Mouse (Mus musculus): ENCODE measurements around the gene Gm11634. TPM values are rescaled to one million over a fixed set of nuclear protein-coding genes. Genes with fewer than 3 reads are reported as not detected.
"Not testable (repeated sequence)": the region's sequence is repeated elsewhere in the genome, so short reads cannot be mapped to it uniquely, and the experiment has no call there.

Gene Gm11634
- polyA plus RNA-seq (2015; fragmentation: Nextera tagmentation; extraction: Ambion mirVana), result 0.15 TPM in 1 of 2 replicates, not detected in the other

- no peaks in the 10 kb centered on the region for H3K9me3 ChIP-seq (replicated peaks; ENCODE audit: control insufficient read depth, low read length)
- 61% methylated on average over 6 of the region's 6 CpGs for WGBS (ENCODE audit: insufficient replicate concordance)
- H3K4me2 ChIP-seq (ENCODE audit: low read depth, low read length), result no peak within 1 kb of the TSS
- H3K4me1 ChIP-seq (ENCODE audit: control insufficient read depth, low read depth, low read length), result no peaks in the 10 kb centered on the region
- H3K27ac ChIP-seq (ENCODE audit: low read length), result no peak within 1 kb of the TSS
- no peak for ATAC-seq (ENCODE audit: low read depth)
- H3K27me3 ChIP-seq (ENCODE audit: control insufficient read depth, insufficient read depth, low read depth, low read length), result 0 out of 2 replicates have a peak, but pooled peaks cover 2% of the 10 kb centered on the region
- H3K36me3 ChIP-seq (ENCODE audit: control insufficient read depth, insufficient read depth), result no peaks in the 10 kb centered on the region
- no peak within 1 kb of the TSS for H3K9ac ChIP-seq (ENCODE audit: low read depth, low read length)
- no peak within 1 kb of the TSS for H3K4me3 ChIP-seq (ENCODE audit: low read depth, low read length)
Measured at GRCm38 (mm10) chr11:101599156-101599555, at the start of gene Gm11634. TSS of gene Gm11634 (minus strand) at chr11:101599256.

- H3K36me3 ChIP-seq (ENCODE audit: control insufficient read depth, insufficient read depth); H3K9me3 ChIP-seq (replicated peaks; ENCODE audit: control insufficient read depth, low read length); H3K4me2 ChIP-seq (ENCODE audit: low read depth, low read length); H3K27ac ChIP-seq (ENCODE audit: low read length); H3K27me3 ChIP-seq (ENCODE audit: control insufficient read depth, insufficient read depth, low read depth, low read length); H3K9ac ChIP-seq (ENCODE audit: low read depth, low read length); ATAC-seq (ENCODE audit: low read depth); H3K4me3 ChIP-seq (ENCODE audit: low read depth, low read length); H3K4me1 ChIP-seq (ENCODE audit: control insufficient read depth, low read depth, low read length): not testable (repeated sequence)
- 84% methylated on average over 10 of the region's 10 CpGs for WGBS (ENCODE audit: insufficient replicate concordance)
Measured at GRCm38 (mm10) chr11:101647093-101647492, 48.0 kb upstream of the Gm11634 start.

GRCm38 (mm10) chr11:101646283-101646794, 47.3 kb upstream of the Gm11634 start:
- Histone ChIP-seq H3K27ac (ENCODE audit: low read length) (peak overlapping the region; percentile 70; the same call in 1 of the 2 replicates), H3K4me2 (ENCODE audit: low read depth, low read length) (peak overlapping the region; percentile 64)
- ATAC-seq (ENCODE audit: low read depth), result peak; percentile 0; the same call in 1 of the 2 replicates

GRCm38 (mm10) chr11:101645411-101646282, 46.6 kb upstream of the Gm11634 start:
- ATAC-seq (ENCODE audit: low read depth), result peak; percentile 76
- under 1% methylated on average over 43 of the region's 56 CpGs for WGBS (ENCODE audit: insufficient replicate concordance)
- peak overlapping the region; percentile 70 for H3K27ac ChIP-seq (ENCODE audit: low read length)
- H3K9ac ChIP-seq (ENCODE audit: low read depth, low read length), result peak overlapping the region; percentile 58
- H3K4me1 ChIP-seq (ENCODE audit: control insufficient read depth, low read depth, low read length), result peaks cover 11% of the 10 kb centered on the region
- H3K27me3 ChIP-seq (ENCODE audit: control insufficient read depth, insufficient read depth, low read depth, low read length); H3K9me3 ChIP-seq (replicated peaks; ENCODE audit: control insufficient read depth, low read length); H3K36me3 ChIP-seq (ENCODE audit: control insufficient read depth, insufficient read depth): not testable (repeated sequence)
- H3K4me2 ChIP-seq (ENCODE audit: low read depth, low read length), result peak overlapping the region; percentile 64
- peak overlapping the region; percentile 52 for H3K4me3 ChIP-seq (ENCODE audit: low read depth, low read length)

More at GRCm38 (mm10) chr11:101646283-101646794, 47.3 kb upstream of the Gm11634 start:
- H3K4me1 ChIP-seq (ENCODE audit: control insufficient read depth, low read depth, low read length); H3K9me3 ChIP-seq (replicated peaks; ENCODE audit: control insufficient read depth, low read length); H3K36me3 ChIP-seq (ENCODE audit: control insufficient read depth, insufficient read depth); H3K27me3 ChIP-seq (ENCODE audit: control insufficient read depth, insufficient read depth, low read depth, low read length): not testable (repeated sequence)
- WGBS (ENCODE audit: insufficient replicate concordance), result 17% methylated on average over 13 of the region's 16 CpGs
- Histone ChIP-seq H3K4me3 (ENCODE audit: low read depth, low read length) (peak overlapping the region; percentile 52), H3K9ac (ENCODE audit: low read depth, low read length) (peak overlapping the region; percentile 58)

GRCm38 (mm10) chr11:101645043-101645410, 46.0 kb upstream of the Gm11634 start:
- not testable (repeated sequence) for H3K27me3 ChIP-seq (ENCODE audit: control insufficient read depth, insufficient read depth, low read depth, low read length); H3K36me3 ChIP-seq (ENCODE audit: control insufficient read depth, insufficient read depth); H3K4me3 ChIP-seq (ENCODE audit: low read depth, low read length); H3K4me2 ChIP-seq (ENCODE audit: low read depth, low read length); ATAC-seq (ENCODE audit: low read depth); H3K9ac ChIP-seq (ENCODE audit: low read depth, low read length); H3K9me3 ChIP-seq (replicated peaks; ENCODE audit: control insufficient read depth, low read length)
- Histone ChIP-seq H3K4me1 (ENCODE audit: control insufficient read depth, low read depth, low read length) (peaks cover 11% of the 10 kb centered on the region), H3K27ac (ENCODE audit: low read length) (peak overlapping the region; percentile 64)
- 0% methylated on average over 4 of the region's 4 CpGs for WGBS (ENCODE audit: insufficient replicate concordance)

GRCm38 (mm10) chr11:101644591-101644990, 45.5 kb upstream of the Gm11634 start:
- Histone ChIP-seq H3K27me3 (ENCODE audit: control insufficient read depth, insufficient read depth, low read depth, low read length) (0 out of 2 replicates have a peak, but pooled peaks cover 3% of the 10 kb centered on the region), H3K36me3 (ENCODE audit: control insufficient read depth, insufficient read depth) (no peaks in the 10 kb centered on the region), H3K27ac (ENCODE audit: low read length) (peak overlapping the region; percentile 64; the same call in 1 of the 2 replicates), H3K4me3 (ENCODE audit: low read depth, low read length) (no peak overlapping the region), H3K9ac (ENCODE audit: low read depth, low read length) (no peak overlapping the region), H3K9me3 (replicated peaks; ENCODE audit: control insufficient read depth, low read length) (peaks cover 3% of the 10 kb centered on the region; the same call in 1 of the 2 replicates), H3K4me2 (ENCODE audit: low read depth, low read length) (no peak overlapping the region), H3K4me1 (ENCODE audit: control insufficient read depth, low read depth, low read length) (peaks cover 11% of the 10 kb centered on the region)
- no peak for ATAC-seq (ENCODE audit: low read depth)
- 53% methylated on average over 3 of the region's 3 CpGs for WGBS (ENCODE audit: insufficient replicate concordance)

- 40% methylated on average over 5 of the region's 5 CpGs for WGBS (ENCODE audit: insufficient replicate concordance)
Measured at GRCm38 (mm10) chr11:101642931-101643330, 43.9 kb upstream of the Gm11634 start.

GRCm38 (mm10) chr11:101641710-101642642, 42.9 kb upstream of the Gm11634 start:
- H3K27ac ChIP-seq (ENCODE audit: low read length), result peak overlapping the region; percentile 21
- peaks cover 11% of the 10 kb centered on the region for H3K4me1 ChIP-seq (ENCODE audit: control insufficient read depth, low read depth, low read length)
- peak; percentile 74 for ATAC-seq (ENCODE audit: low read depth)
- not testable (repeated sequence) for H3K27me3 ChIP-seq (ENCODE audit: control insufficient read depth, insufficient read depth, low read depth, low read length); H3K4me3 ChIP-seq (ENCODE audit: low read depth, low read length); H3K9me3 ChIP-seq (replicated peaks; ENCODE audit: control insufficient read depth, low read length); H3K36me3 ChIP-seq (ENCODE audit: control insufficient read depth, insufficient read depth)
- H3K9ac ChIP-seq (ENCODE audit: low read depth, low read length), result peak overlapping the region; percentile 65; the same call in 1 of the 2 replicates
- 4% methylated on average over 12 of the region's 26 CpGs for WGBS (ENCODE audit: insufficient replicate concordance)
- 0 out of 2 replicates have a peak overlapping the region, but pooled peaks have one; percentile 13 for H3K4me2 ChIP-seq (ENCODE audit: low read depth, low read length)

More at GRCm38 (mm10) chr11:101642931-101643330, 43.9 kb upstream of the Gm11634 start:
- no peaks in the 10 kb centered on the region for H3K36me3 ChIP-seq (ENCODE audit: control insufficient read depth, insufficient read depth)
- H3K4me2 ChIP-seq (ENCODE audit: low read depth, low read length), result no peak overlapping the region
- 0 out of 2 replicates have a peak, but pooled peaks cover 3% of the 10 kb centered on the region for H3K27me3 ChIP-seq (ENCODE audit: control insufficient read depth, insufficient read depth, low read depth, low read length)
- 0 out of 2 replicates have a peak overlapping the region, but pooled peaks have one; percentile 8 for H3K27ac ChIP-seq (ENCODE audit: low read length)
- no peak overlapping the region for H3K9ac ChIP-seq (ENCODE audit: low read depth, low read length)
- peaks cover 11% of the 10 kb centered on the region for H3K4me1 ChIP-seq (ENCODE audit: control insufficient read depth, low read depth, low read length)
- no peak overlapping the region for H3K4me3 ChIP-seq (ENCODE audit: low read depth, low read length)
- no peak for ATAC-seq (ENCODE audit: low read depth)
- peaks cover 3% of the 10 kb centered on the region; the same call in 1 of the 2 replicates for H3K9me3 ChIP-seq (replicated peaks; ENCODE audit: control insufficient read depth, low read length)
